Mouse (Mus musculus): Measurements from ENCODE around the gene Hoxb7. TPM values are rescaled to one million over a fixed set of nuclear protein-coding genes. Genes with fewer than 3 reads are reported as not detected.
A peak's percentile ranks its signal among the peaks of the same experiment; 100 is the strongest.

Hoxb7 gene
- polyA plus RNA-seq, 1 experiment from 2014 or later: 0.25 TPM

DNA sequence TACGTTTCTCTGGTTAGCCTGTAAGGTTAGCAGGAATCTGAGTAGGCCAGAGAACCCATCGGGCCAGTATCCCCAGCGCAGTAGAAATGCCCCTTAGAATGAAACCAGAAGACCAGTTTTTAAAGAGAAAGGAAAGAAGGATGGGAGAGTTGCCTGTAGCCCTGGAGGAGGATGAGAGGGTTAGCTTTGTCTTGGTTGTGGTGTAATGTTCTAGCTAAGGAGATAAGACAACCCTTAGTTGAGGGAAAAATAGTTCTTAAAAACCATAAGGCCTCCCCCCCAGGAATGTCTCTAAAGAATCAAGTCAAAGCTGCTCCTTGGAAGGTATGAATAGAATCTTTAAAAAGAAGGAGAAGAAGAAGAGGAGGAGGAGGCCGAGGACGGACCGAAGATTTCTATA is 36.3 kb downstream of the Hoxb7 start:
- no peaks in the 10 kb centered on the region for H3K36me3 ChIP-seq
- 20% methylated on average over 6 of the region's 6 CpGs for WGBS
- peak overlapping the region; percentile 48 for H3K9ac ChIP-seq
- peak overlapping the region; percentile 10; the same call in 1 of the 2 replicates for H3K4me3 ChIP-seq
- peaks cover 100% of the 10 kb centered on the region for H3K27me3 ChIP-seq (replicated peaks)
- H3K9me3 ChIP-seq: no peaks in the 10 kb centered on the region
- H3K27ac ChIP-seq (replicated peaks): peak overlapping the region; percentile 45; the same call in 1 of the 2 replicates
- H3K4me2 ChIP-seq: peak overlapping the region; percentile 41
- ATAC-seq (ENCODE audit: extremely low read depth, insufficient number of reproducible peaks, low FRiP score, low TSS enrichment): no peak
- peaks cover 10% of the 10 kb centered on the region for H3K4me1 ChIP-seq

DNA sequence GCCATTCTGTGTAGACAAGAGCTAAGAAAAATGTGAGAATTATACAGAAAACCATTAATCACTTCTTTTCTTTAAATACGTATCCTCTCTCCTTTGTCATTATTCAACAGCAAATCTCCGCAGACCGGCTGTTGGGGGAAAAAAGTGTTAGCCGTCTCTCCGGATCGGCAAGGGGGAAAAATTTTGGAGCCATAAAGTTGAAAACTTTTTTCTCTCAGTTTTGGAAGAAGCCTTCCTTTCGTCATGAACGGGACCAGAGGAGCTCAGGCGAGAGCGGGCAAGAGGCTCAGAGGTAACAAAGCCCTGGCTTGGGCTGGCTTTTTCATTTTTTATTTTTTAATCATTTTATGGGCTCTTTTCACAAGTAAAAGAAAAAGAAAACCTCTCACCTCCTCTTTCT is 36.7 kb downstream of the Hoxb7 start, which contains the start of gene Hoxb3:
Gene Hoxb3, plus strand, starts transcription at position 173 of the 400 bp plus-strand sequence.
- Histone ChIP-seq H3K27ac (replicated peaks) (peak within 1 kb of the TSS; percentile 45), H3K9me3 (no peaks in the 10 kb centered on the region), H3K27me3 (replicated peaks) (peaks cover 100% of the 10 kb centered on the region), H3K4me3 (peak within 1 kb of the TSS; percentile 10; the same call in 1 of the 2 replicates), H3K4me2 (peak within 1 kb of the TSS; percentile 41), H3K9ac (peak within 1 kb of the TSS; percentile 48), H3K4me1 (peaks cover 10% of the 10 kb centered on the region), H3K36me3 (no peaks in the 10 kb centered on the region)
- no peak for ATAC-seq (ENCODE audit: extremely low read depth, insufficient number of reproducible peaks, low FRiP score, low TSS enrichment)
- WGBS: 25% methylated on average over 10 of the region's 10 CpGs

DNA sequence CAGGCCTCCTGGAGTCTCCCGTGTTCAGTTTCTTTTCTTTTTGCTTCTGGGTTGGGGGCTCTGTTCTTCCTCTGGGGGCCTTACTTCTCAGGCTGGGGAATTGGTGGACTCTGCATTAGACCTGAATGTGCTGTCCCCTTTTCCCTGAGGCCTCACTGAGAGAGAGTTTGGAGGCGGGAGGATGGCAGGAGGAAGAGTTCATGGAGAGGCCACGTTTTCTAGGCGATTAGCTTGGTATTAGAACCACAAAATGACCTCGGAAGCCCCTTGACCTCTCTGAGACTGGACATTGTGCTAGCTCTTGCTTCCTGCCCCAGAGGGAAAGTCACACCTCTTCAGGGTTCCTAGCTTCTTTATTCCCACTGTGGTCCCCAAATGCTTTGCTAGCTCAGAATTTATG is 37.7 kb downstream of the Hoxb7 start:
- no peak for ATAC-seq (ENCODE audit: extremely low read depth, insufficient number of reproducible peaks, low FRiP score, low TSS enrichment)
- Histone ChIP-seq H3K4me3 (peak overlapping the region; percentile 8; the same call in 1 of the 2 replicates), H3K27ac (replicated peaks) (peak overlapping the region; percentile 45), H3K9me3 (no peaks in the 10 kb centered on the region), H3K36me3 (no peaks in the 10 kb centered on the region), H3K9ac (peak overlapping the region; percentile 42), H3K4me2 (peak overlapping the region; percentile 41), H3K4me1 (peaks cover 4% of the 10 kb centered on the region; the same call in 1 of the 2 replicates), H3K27me3 (replicated peaks) (peaks cover 100% of the 10 kb centered on the region)
- 5% methylated on average over 5 of the region's 5 CpGs for WGBS

DNA sequence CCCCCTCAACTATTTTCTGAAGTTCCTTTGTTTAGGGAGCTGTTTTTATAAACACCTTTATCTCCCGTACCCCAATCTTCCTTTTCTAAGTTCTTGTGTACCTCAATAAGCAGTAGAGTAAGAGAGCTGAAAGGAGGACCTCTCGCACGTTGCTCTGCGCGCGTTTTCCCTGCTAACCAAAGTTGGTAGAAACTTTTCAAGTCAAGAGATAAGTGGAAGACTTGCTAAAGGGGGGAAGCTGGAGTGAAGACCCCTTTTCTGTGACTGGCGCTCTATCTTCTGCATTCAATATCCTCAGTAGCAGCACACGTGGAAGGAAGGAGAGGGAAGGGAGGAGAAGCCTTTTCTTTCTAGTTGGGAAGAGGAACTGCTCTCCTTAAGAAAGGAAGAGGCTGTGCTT is 38.5 kb downstream of the Hoxb7 start:
- Histone ChIP-seq H3K27me3 (replicated peaks) (peaks cover 100% of the 10 kb centered on the region), H3K36me3 (no peaks in the 10 kb centered on the region), H3K4me3 (peak overlapping the region; percentile 23), H3K4me2 (peak overlapping the region; percentile 49), H3K4me1 (no peaks in the 10 kb centered on the region; the same call in 1 of the 2 replicates), H3K9me3 (no peaks in the 10 kb centered on the region), H3K27ac (replicated peaks) (peak overlapping the region; percentile 45; the same call in 1 of the 2 replicates), H3K9ac (peak overlapping the region; percentile 67)
- no peak for ATAC-seq (ENCODE audit: extremely low read depth, insufficient number of reproducible peaks, low FRiP score, low TSS enrichment)
- WGBS: 8% methylated on average over 8 of the region's 8 CpGs

DNA sequence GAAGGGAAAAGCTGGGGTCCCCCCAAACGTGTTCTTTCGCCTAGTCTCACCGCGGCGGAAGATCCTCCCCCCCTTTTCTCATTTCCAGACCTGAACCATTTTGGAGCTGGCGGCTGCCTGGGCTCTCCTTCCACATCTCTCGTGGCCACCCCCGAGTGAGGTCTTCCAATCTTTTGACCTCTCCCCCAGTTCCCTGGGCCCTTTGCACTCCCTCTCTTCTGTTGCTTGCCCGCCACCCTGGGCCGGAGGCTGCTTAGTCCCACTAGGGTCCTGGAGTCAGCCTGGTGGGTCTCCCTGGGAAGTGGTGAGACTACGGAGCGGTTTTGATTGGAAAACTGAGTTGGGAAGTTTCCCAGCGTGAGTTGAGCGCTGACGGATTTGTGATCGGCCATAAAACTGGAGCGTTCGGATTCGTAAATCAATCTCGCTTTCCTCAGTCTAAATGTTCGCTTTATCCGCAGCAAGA is 39.4 kb downstream of the Hoxb7 start:
- WGBS: 5% methylated on average over 22 of the region's 22 CpGs
- H3K4me1 ChIP-seq: no peaks in the 10 kb centered on the region; the same call in 1 of the 2 replicates
- H3K4me3 ChIP-seq: peak overlapping the region; percentile 23
- peak overlapping the region; percentile 49 for H3K4me2 ChIP-seq
- no peak for ATAC-seq (ENCODE audit: extremely low read depth, insufficient number of reproducible peaks, low FRiP score, low TSS enrichment)
- H3K9ac ChIP-seq: peak overlapping the region; percentile 67
- peak overlapping the region; percentile 45; the same call in 1 of the 2 replicates for H3K27ac ChIP-seq (replicated peaks)
- no peaks in the 10 kb centered on the region for H3K36me3 ChIP-seq
- peaks cover 100% of the 10 kb centered on the region for H3K27me3 ChIP-seq (replicated peaks)
- H3K9me3 ChIP-seq: no peaks in the 10 kb centered on the region

DNA sequence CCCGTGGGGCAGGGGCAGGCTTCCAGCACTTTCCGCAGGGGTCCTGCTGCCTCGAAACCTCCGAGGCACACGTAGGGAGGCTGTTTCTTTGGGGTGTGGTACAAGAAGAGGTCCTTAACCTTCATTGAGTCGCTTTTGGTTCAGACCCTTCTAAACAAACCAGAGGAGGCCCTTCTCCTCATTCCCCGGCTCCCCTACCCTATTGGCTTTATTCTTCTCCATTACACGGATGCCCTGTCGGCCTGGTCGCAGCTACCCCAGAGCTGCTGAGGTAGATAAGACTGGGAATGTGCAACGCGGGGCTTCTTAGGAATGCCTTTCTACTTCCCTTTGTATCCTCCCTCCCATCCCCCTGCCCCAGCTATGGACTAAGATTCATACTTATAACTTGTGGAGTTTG is 40.3 kb downstream of the Hoxb7 start:
- ATAC-seq (ENCODE audit: extremely low read depth, insufficient number of reproducible peaks, low FRiP score, low TSS enrichment): no peak
- Histone ChIP-seq H3K36me3 (no peaks in the 10 kb centered on the region), H3K4me3 (peak overlapping the region; percentile 9; the same call in 1 of the 2 replicates), H3K4me1 (no peaks in the 10 kb centered on the region; the same call in 1 of the 2 replicates), H3K9ac (peak overlapping the region; percentile 44; the same call in 1 of the 2 replicates), H3K27ac (replicated peaks) (peak overlapping the region; percentile 15; the same call in 1 of the 2 replicates), H3K27me3 (replicated peaks) (peaks cover 100% of the 10 kb centered on the region), H3K9me3 (no peaks in the 10 kb centered on the region), H3K4me2 (peak overlapping the region; percentile 49)
- WGBS: 8% methylated on average over 12 of the region's 12 CpGs

DNA sequence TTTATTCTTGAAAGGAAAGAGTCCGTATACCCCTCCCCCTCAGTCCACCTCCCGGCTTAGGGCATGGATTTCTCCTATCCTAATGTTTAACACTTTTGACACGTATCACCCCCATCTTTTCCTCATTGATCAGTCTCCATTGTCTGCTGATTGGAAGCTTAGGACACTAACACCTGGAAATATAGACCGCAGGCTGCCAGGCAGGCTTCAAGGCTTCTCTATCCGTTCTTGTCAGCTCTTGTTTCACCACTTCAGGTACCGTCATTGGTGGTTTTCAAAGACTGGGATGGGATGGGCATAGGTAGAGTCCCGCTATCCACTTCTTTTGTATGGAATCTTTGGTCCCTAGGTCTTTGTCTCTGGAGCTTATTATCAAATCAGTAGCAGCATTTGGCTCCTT is 40.7 kb downstream of the Hoxb7 start:
- no peak overlapping the region for H3K4me3 ChIP-seq
- no peak for ATAC-seq (ENCODE audit: extremely low read depth, insufficient number of reproducible peaks, low FRiP score, low TSS enrichment)
- no peaks in the 10 kb centered on the region for H3K36me3 ChIP-seq
- H3K27me3 ChIP-seq (replicated peaks): peaks cover 100% of the 10 kb centered on the region
- H3K27ac ChIP-seq (replicated peaks): 0 out of 2 replicates have a peak overlapping the region, but pooled peaks have one; percentile 17
- H3K9ac ChIP-seq: 0 out of 2 replicates have a peak overlapping the region, but pooled peaks have one; percentile 44
- H3K4me2 ChIP-seq: peak overlapping the region; percentile 49
- no peaks in the 10 kb centered on the region; the same call in 1 of the 2 replicates for H3K4me1 ChIP-seq
- 14% methylated on average over 7 of the region's 7 CpGs for WGBS
- H3K9me3 ChIP-seq: no peaks in the 10 kb centered on the region

DNA sequence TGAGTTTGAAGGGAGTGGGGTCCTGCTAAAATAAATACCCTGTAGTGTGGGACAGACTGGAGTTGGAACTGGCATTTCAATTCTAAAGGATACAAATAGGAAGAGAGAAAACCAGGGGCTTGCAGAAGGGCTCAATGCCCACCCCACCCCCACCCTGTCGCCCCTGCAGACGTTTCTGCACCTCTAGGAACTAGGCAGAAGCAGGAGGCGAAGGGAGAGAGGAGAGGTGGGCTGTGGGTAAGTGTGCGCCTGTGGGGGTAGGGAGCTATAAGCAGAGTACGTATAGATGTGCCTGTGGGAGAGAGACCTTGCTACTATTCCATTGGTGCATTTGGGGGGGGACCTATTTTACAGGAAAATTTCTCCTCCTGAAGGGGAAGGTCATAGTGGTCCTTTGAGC is 41.3 kb downstream of the Hoxb7 start:
- 0 out of 2 replicates have a peak overlapping the region, but pooled peaks have one; percentile 17 for H3K27ac ChIP-seq (replicated peaks)

DNA sequence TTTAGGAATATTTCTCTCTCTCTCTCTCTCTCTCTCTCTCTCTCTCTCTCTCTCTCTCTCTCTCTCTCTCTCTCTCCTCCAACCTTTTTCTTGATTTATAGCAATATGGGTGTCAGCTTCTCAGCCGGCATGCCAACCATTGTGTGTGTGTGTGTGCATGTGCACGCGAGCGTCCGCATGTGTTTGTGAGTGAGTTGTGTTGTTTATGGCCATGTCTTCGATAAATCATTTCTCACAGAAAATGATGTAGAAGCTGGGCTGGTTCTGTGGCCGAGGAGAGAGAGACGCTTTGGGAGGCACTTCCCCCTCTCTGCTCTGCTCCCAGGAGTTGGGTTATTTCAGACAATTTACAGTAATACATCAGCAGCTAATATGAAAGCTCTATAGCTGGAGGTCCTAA is 42.2 kb downstream of the Hoxb7 start:
- Histone ChIP-seq H3K9me3 (no peaks in the 10 kb centered on the region), H3K27ac (replicated peaks) (0 out of 2 replicates have a peak overlapping the region, but pooled peaks have one; percentile 24), H3K4me3 (no peak overlapping the region), H3K4me2 (0 out of 2 replicates have a peak overlapping the region, but pooled peaks have one; percentile 9), H3K4me1 (peaks cover 4% of the 10 kb centered on the region), H3K27me3 (replicated peaks) (peaks cover 100% of the 10 kb centered on the region), H3K36me3 (no peaks in the 10 kb centered on the region), H3K9ac (no peak overlapping the region)
- WGBS: 11% methylated on average over 8 of the region's 8 CpGs
- no peak for ATAC-seq (ENCODE audit: extremely low read depth, insufficient number of reproducible peaks, low FRiP score, low TSS enrichment)

More for the DNA sequence above, 41.3 kb downstream of the Hoxb7 start:
- ATAC-seq (ENCODE audit: extremely low read depth, insufficient number of reproducible peaks, low FRiP score, low TSS enrichment): no peak
- peak overlapping the region; percentile 49 for H3K4me2 ChIP-seq
- H3K4me3 ChIP-seq: no peak overlapping the region
- peaks cover 100% of the 10 kb centered on the region for H3K27me3 ChIP-seq (replicated peaks)
- H3K36me3 ChIP-seq: no peaks in the 10 kb centered on the region
- no peaks in the 10 kb centered on the region for H3K9me3 ChIP-seq
- H3K9ac ChIP-seq: no peak overlapping the region
- peaks cover 2% of the 10 kb centered on the region for H3K4me1 ChIP-seq
- WGBS: 14% methylated on average over 5 of the region's 5 CpGs

DNA sequence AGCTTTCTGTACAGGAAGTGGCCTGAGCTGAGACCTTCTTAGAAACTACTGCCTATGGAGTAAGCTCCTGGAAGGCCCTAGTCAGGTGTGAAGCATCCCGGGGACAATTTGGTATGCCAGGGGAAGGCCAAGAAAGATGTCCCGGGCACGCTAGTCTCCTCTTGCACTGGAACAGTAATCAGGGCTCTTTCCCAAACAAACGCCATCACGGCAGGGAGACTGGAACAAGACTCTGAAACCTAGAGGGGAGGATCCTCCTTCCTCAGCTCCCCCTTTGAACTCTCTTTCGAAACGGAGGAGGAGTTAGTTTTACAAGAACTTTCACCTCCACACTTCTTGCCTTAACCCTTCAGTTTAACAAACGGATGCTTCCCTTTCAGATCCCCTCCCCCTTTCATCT is 45.7 kb downstream of the Hoxb7 start:
- Histone ChIP-seq H3K4me1 (peaks cover 4% of the 10 kb centered on the region), H3K4me3 (peak overlapping the region; percentile 50), H3K27me3 (replicated peaks) (peaks cover 100% of the 10 kb centered on the region), H3K9me3 (no peaks in the 10 kb centered on the region), H3K36me3 (no peaks in the 10 kb centered on the region), H3K4me2 (peak overlapping the region; percentile 67), H3K27ac (replicated peaks) (peak overlapping the region; percentile 67), H3K9ac (peak overlapping the region; percentile 77)
- WGBS: 2% methylated on average over 8 of the region's 8 CpGs
- no peak for ATAC-seq (ENCODE audit: extremely low read depth, insufficient number of reproducible peaks, low FRiP score, low TSS enrichment)

DNA sequence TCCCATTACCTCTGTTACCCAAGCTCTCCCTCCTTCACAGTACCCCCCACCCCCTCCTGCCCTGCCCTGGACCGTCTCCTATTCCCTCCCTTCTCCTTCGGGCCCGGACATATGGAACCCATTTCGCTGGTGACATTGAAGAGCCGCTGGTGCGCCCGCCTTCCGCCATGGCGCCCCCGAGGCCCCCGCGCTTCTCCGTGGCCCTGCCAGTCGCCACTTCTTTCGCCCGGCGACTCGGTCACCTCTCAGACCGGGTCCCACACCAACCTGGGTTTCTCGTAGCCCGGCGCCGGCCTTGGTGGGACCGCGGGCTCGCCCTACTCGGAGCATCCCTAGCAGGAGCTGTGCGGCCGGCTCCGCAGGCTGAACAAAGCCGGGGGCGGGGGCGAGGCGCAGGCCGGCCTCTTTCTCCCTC is 46.2 kb downstream of the Hoxb7 start:
- peak overlapping the region; percentile 67 for H3K4me2 ChIP-seq

More for the DNA sequence above, 46.2 kb downstream of the Hoxb7 start:
- Histone ChIP-seq H3K4me3 (peak overlapping the region; percentile 50), H3K4me1 (peaks cover 4% of the 10 kb centered on the region), H3K36me3 (no peaks in the 10 kb centered on the region), H3K27me3 (replicated peaks) (peaks cover 100% of the 10 kb centered on the region), H3K9me3 (no peaks in the 10 kb centered on the region), H3K27ac (replicated peaks) (peak overlapping the region; percentile 67), H3K9ac (peak overlapping the region; percentile 77)
- under 1% methylated on average over 35 of the region's 35 CpGs for WGBS
- no peak for ATAC-seq (ENCODE audit: extremely low read depth, insufficient number of reproducible peaks, low FRiP score, low TSS enrichment)
